Mouse (Mus musculus) ES-Bruce4 (cell line): ENCODE data around the gene Rexo1. TPM values are rescaled to one million over a fixed set of nuclear protein-coding genes. Genes with fewer than 3 reads are reported as not detected.

Experiments
- H3K27ac ChIP-seq: 2 replicates; pipeline ENCODE4 v1.5.1; 2012; ENCODE audit warnings: low read length, inconsistent platforms; ENCODE audit not compliant: insufficient read depth
- H3K27me3 ChIP-seq: 2 replicates; pipeline ENCODE4 v1.6.1; 2012; ENCODE audit warnings: mild to moderate bottlenecking, low read length, inconsistent platforms; ENCODE audit not compliant: control insufficient read depth, poor library complexity, insufficient read depth, severe bottlenecking
- H3K36me3 ChIP-seq: 2 replicates; pipeline ENCODE4 v1.6.1; 2012; ENCODE audit warnings: inconsistent platforms, mild to moderate bottlenecking, low read length, moderate library complexity; ENCODE audit not compliant: control insufficient read depth, poor library complexity, insufficient read depth, severe bottlenecking
- H3K4me1 ChIP-seq: one replicate; pipeline ENCODE4 v1.8.1; 2011; ENCODE audit warnings: low read length; ENCODE audit not compliant: control insufficient read depth, insufficient read depth
- H3K4me3 ChIP-seq: 2 replicates; pipeline ENCODE4 v1.5.1; 2011; ENCODE audit warnings: low read depth, mild to moderate bottlenecking, low read length
- H3K9ac ChIP-seq: 2 replicates; pipeline ENCODE4 v1.6.1; 2012; ENCODE audit warnings: low read depth, mild to moderate bottlenecking, inconsistent platforms; ENCODE audit not compliant: poor library complexity, severe bottlenecking
- H3K9me3 ChIP-seq: replicated peaks from 2 replicates; pipeline ENCODE4 v1.6.1; 2012; ENCODE audit warnings: mild to moderate bottlenecking, low read length, inconsistent platforms; ENCODE audit not compliant: control insufficient read depth, poor library complexity, insufficient read depth, severe bottlenecking
- CTCF ChIP-seq: IDR thresholded peaks from one replicate; pipeline ENCODE4 v1.8.1; 2011; ENCODE audit warnings: low read depth, low read length
- EP300 ChIP-seq: IDR thresholded peaks from 2 replicates; pipeline ENCODE4 v1.6.1; 2011; ENCODE audit warnings: low read depth, low read length; ENCODE audit not compliant: insufficient read depth
- POLR2A ChIP-seq: IDR thresholded peaks from one replicate; pipeline ENCODE4 v1.8.1; 2011; ENCODE audit warnings: low read length; ENCODE audit not compliant: insufficient read depth
- polyA plus RNA-seq: library from polyadenylated mRNA; stranded (reverse); fragments of >200 nt; gene quantifications from 2 replicates; pipeline ENCODE4 v1.2.4, GENCODE M21; 2011; ENCODE audit warnings: low read depth; ENCODE audit not compliant: missing spikeins, insufficient read depth, insufficient read length

Rexo1 gene
- polyA plus RNA-seq, 1 experiment = 29.5 TPM

DNA sequence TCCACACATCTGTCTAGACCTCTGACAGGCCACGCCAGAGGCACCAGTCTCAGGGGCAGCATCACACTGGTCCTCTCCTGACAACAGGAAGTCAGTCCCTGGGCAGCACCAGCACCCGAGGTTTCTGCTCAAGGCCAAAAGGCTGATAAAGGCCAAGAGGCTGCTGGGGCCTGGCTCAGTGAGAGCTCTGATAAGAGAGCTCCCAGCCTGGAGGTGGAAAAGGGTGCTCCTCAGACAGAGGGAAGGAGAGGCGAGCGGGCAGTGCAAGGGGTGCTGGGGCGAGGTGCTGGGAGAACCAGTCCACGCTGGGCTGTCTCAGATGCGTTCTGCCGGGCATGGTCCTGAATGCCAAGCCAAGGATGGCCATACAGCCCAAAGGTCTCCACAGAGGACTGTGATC is 7.8 kb downstream of the Rexo1 start:
- H3K27me3 ChIP-seq = no peaks in the 10 kb centered on the region
- H3K9me3 ChIP-seq = no peaks in the 10 kb centered on the region
- H3K36me3 ChIP-seq = 0 out of 2 replicates have a peak, but pooled peaks cover 11% of the 10 kb centered on the region
- H3K4me1 ChIP-seq = no peaks in the 10 kb centered on the region
- H3K9ac ChIP-seq = no peak overlapping the region
- no peak overlapping the region for H3K27ac ChIP-seq
- H3K4me3 ChIP-seq = no peak overlapping the region
- TF ChIP-seq POLR2A = no peak
- TF ChIP-seq CTCF = no peak
- no peak for TF ChIP-seq EP300

DNA sequence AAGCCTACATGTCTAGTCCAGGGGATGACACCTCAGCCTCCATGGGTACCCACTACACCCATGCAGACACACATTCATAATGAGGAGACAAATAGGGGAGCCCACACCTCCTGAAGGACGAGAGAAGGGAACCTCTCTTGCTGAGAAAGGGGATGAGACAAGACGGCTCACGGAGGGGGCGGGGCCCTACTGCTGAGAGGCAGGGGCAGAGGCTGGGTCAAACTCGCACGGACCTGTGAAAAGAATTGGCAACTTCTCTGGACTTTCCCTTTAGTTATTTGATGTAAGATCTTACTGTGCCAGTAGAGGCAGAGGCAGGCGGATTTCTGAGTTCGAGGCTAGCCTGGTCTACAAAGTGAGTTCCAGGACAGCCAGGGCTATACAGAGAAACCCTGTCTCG is 9.0 kb downstream of the Rexo1 start:
- TF ChIP-seq POLR2A (no peak), CTCF (no peak), EP300 (no peak)
- H3K9ac ChIP-seq = no peak overlapping the region

DNA sequence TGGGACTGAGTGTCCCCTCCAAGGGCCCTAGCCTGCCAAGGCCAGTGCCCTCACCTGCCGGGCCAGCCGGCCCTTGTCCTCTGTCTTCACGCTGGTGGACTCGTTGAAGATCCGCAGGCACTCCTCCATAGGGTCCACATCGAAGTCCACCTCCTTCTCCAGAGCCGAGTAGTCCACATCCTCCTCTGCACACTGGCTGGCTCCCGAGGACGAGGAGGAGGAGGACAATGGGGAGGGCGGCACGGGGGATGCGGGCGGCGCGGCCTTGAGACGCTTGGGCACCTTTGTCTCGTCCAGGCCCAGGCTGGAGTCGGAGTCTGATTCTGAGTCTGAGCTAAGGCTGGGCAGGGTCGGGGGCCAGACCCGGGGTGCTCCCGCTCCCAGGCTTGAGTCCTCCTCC is 12.1 kb downstream of the Rexo1 start:
- no peaks in the 10 kb centered on the region for H3K27me3 ChIP-seq
- no peaks in the 10 kb centered on the region for H3K4me1 ChIP-seq
- no peak overlapping the region for H3K4me3 ChIP-seq
- no peak overlapping the region for H3K27ac ChIP-seq
- TF ChIP-seq CTCF = no peak
- TF ChIP-seq POLR2A = no peak
- TF ChIP-seq EP300 = no peak
- 0 out of 2 replicates have a peak, but pooled peaks cover 16% of the 10 kb centered on the region for H3K36me3 ChIP-seq
- H3K9me3 ChIP-seq = no peaks in the 10 kb centered on the region
- no peak overlapping the region for H3K9ac ChIP-seq

More for the DNA sequence above, 9.0 kb downstream of the Rexo1 start:
- Histone ChIP-seq H3K27me3 (no peaks in the 10 kb centered on the region), H3K4me3 (no peak overlapping the region), H3K27ac (no peak overlapping the region), H3K36me3 (0 out of 2 replicates have a peak, but pooled peaks cover 11% of the 10 kb centered on the region), H3K9me3 (no peaks in the 10 kb centered on the region), H3K4me1 (no peaks in the 10 kb centered on the region)

DNA sequence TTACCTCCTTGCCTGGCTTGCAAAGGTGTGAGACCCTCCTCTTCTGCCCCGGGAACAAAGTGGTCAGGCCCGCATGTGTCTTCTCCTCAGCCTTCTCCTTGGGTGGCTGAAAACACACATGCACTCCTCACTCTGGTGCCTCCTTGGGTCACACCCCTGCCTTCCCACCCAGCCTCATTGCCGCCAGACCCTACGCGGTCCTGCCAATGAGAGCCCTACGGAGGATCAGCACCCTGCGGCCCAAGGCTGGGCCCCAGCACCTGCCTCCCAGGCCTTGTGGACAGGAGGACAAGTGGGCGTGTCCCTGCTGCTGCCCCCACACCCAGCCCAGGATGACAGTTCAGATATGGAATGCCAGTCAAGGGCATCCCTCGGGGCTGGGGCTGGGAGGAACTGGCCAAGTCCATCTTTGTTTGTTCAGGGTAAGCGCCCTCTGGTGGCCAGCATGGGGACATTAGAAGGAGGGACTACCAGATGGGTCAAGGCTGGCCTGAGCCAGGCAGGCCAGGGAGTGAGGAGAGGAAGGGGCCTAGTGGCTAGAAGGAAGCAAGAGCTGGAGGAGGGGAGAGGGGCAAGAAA is 12.8 kb downstream of the Rexo1 start:
- peak; percentile 73 for TF ChIP-seq CTCF
- no peak for TF ChIP-seq POLR2A
- peaks cover 16% of the 10 kb centered on the region; the same call in 1 of the 2 replicates for H3K36me3 ChIP-seq
- no peak overlapping the region for H3K4me3 ChIP-seq

DNA sequence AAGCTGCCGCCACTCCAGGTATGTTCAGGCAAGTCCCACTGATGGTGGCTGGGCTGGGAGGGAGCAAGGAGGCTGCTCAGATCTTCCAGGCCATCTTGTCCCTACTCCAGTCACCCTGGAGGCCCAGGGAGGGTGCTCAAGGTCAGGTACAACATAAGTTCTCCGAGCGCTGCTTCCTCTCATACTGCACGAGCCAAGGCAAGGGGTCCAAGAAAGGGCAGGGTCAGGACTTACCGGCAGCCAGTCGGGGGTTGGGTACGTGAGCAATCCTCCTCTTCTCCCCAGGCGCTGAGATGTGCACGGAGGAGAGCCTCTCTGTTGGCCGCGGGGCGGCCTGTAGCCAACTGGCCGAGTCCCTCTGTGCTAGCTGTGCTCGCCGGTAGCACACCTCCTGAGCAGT is 13.8 kb downstream of the Rexo1 start:
- Histone ChIP-seq H3K9ac (no peak overlapping the region), H3K9me3 (no peaks in the 10 kb centered on the region), H3K4me1 (no peaks in the 10 kb centered on the region), H3K27ac (no peak overlapping the region), H3K27me3 (no peaks in the 10 kb centered on the region), H3K4me3 (no peak overlapping the region), H3K36me3 (peaks cover 23% of the 10 kb centered on the region)
- TF ChIP-seq POLR2A (no peak), EP300 (no peak), CTCF (no peak)

More for the DNA sequence above, 12.8 kb downstream of the Rexo1 start:
- H3K27ac ChIP-seq = no peak overlapping the region
- H3K27me3 ChIP-seq = no peaks in the 10 kb centered on the region
- no peak overlapping the region for H3K9ac ChIP-seq
- H3K4me1 ChIP-seq = no peaks in the 10 kb centered on the region
- H3K9me3 ChIP-seq = no peaks in the 10 kb centered on the region

DNA sequence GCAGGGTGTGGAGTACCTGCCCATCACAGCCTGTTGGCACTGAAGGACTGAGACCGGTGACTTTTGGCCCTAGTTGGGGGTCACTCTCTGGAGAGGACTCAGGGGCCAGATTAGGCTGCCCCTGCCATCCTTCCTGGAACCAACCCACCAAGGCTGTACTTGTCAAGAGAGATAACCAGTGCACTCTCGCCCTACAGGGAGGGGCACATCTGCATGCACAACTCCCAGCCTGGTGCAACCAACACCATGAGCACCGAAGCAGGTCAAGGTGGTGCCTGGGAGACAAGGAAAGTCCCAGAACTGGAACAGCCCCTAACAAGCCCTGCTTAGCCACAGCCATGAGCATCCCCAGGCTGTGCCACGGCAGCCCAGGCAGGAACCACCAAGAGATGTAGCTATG is 14.4 kb downstream of the Rexo1 start:
- Histone ChIP-seq H3K27ac (no peak overlapping the region), H3K9ac (no peak overlapping the region), H3K9me3 (no peaks in the 10 kb centered on the region), H3K27me3 (no peaks in the 10 kb centered on the region), H3K4me1 (no peaks in the 10 kb centered on the region), H3K36me3 (peaks cover 25% of the 10 kb centered on the region), H3K4me3 (no peak overlapping the region)
- TF ChIP-seq POLR2A (no peak), EP300 (no peak), CTCF (no peak)
